Mouse (Mus musculus): Measurements from ENCODE around the gene Ctsa. TPM values are rescaled to one million over a fixed set of nuclear protein-coding genes. Genes with fewer than 3 reads are reported as not detected.
A peak's percentile ranks its signal among the peaks of the same experiment; 100 is the strongest.

Gene Ctsa
- total RNA-seq (2014; rRNA removed) (112 and 135 TPM in 2 replicates), polyA plus RNA-seq (2012; rRNA removed) (164 and 279 TPM in 2 replicates)

DNA sequence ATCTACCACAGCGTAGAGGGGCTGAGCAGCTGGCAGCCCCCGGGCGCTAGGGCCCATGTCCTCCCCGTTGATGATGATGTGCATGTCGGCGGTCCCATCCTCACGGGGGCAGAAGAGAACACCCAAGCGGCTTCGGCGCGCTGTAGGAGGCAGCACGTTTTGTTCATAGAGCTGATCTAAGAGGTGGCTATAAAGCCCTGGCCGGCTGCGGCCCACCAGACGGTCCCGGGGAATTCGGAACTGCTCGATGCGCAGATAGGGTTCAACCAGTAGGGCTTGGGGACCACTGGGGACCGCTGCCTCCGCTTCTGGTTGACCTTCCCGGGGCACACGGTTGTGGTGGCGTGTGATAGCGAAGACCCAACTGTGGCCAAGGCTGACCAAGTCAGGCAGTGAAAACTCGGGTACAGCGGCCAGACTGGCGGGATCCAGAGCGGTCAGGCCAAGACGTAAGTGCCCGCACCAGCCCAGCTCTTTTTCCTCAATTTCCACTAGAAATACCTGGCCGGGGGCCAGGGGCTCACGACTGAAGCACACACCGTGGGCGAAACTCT lies at the start of gene Ctsa:
Gene Ctsa, plus strand, starts transcription at position 126 of the 554 bp plus-strand sequence.
- WGBS = 1% methylated on average over 35 of the region's 35 CpGs
- Histone ChIP-seq H3K27me3 (ENCODE audit: control insufficient read depth, insufficient read depth, low read length) (no peaks in the 10 kb centered on the region), H3K4me1 (ENCODE audit: control insufficient read depth, insufficient read depth, low read length) (peaks cover 7% of the 10 kb centered on the region; the same call in 1 of the 2 replicates), H3K9ac (ENCODE audit: low read depth, low read length) (peak within 1 kb of the TSS; percentile 79), H3K36me3 (ENCODE audit: control insufficient read depth, insufficient read depth, low read length) (no peaks in the 10 kb centered on the region), H3K4me3 (ENCODE audit: insufficient read depth, low read depth, low read length) (peak within 1 kb of the TSS; percentile 62), H3K27ac (replicated peaks; ENCODE audit: insufficient read depth, low read depth, low read length) (peak within 1 kb of the TSS; percentile 83), H3K79me2 (ENCODE audit: control insufficient read depth, insufficient read depth, low read length) (no peaks in the 10 kb centered on the region; the same call in 1 of the 2 replicates)
- peak; percentile 79 for TF ChIP-seq CTCF (IDR thresholded peaks at IDR 0.05; ENCODE audit: low read depth, low read length)
- TF ChIP-seq POLR2A (IDR thresholded peaks at IDR 0.05; ENCODE audit: extremely low read depth, insufficient read depth, low read length) = 0 out of 2 replicates have a peak, but pooled peaks have one; percentile 40
- DNase-seq (ENCODE audit: extremely low read depth, low read depth, low spot score) = peak; percentile 55

- H3K27me3 ChIP-seq (ENCODE audit: control insufficient read depth, insufficient read depth, low read length) = no peaks in the 10 kb centered on the region
- H3K27ac ChIP-seq (replicated peaks; ENCODE audit: insufficient read depth, low read depth, low read length) = no peak overlapping the region
- DNase-seq (ENCODE audit: extremely low read depth, low read depth, low spot score) = peak; percentile 31
- peaks cover 10% of the 10 kb centered on the region for H3K4me1 ChIP-seq (ENCODE audit: control insufficient read depth, insufficient read depth, low read length)
- H3K4me3 ChIP-seq (ENCODE audit: insufficient read depth, low read depth, low read length) = no peak overlapping the region
- no peak overlapping the region for H3K9ac ChIP-seq (ENCODE audit: low read depth, low read length)
- TF ChIP-seq POLR2A (IDR thresholded peaks at IDR 0.05; ENCODE audit: extremely low read depth, insufficient read depth, low read length) (no peak), CTCF (IDR thresholded peaks at IDR 0.05; ENCODE audit: low read depth, low read length) (peak; percentile 23; the same call in 1 of the 2 replicates)
- WGBS = 75% methylated on average over 7 of the region's 7 CpGs
- no peaks in the 10 kb centered on the region for H3K36me3 ChIP-seq (ENCODE audit: control insufficient read depth, insufficient read depth, low read length)
- no peaks in the 10 kb centered on the region for H3K79me2 ChIP-seq (ENCODE audit: control insufficient read depth, insufficient read depth, low read length)
Observed at GRCm38 (mm10) chr2:164783926-164784581, 48.6 kb upstream of the Ctsa start.

GRCm38 (mm10) chr2:164784869-164785420 lies 47.7 kb upstream of the Ctsa start:
- WGBS = 4% methylated on average over 7 of the region's 7 CpGs
- peak overlapping the region; percentile 90 for H3K4me3 ChIP-seq (ENCODE audit: insufficient read depth, low read depth, low read length)
- TF ChIP-seq CTCF (IDR thresholded peaks at IDR 0.05; ENCODE audit: low read depth, low read length) = no peak
- TF ChIP-seq POLR2A (IDR thresholded peaks at IDR 0.05; ENCODE audit: extremely low read depth, insufficient read depth, low read length) = no peak

DNA sequence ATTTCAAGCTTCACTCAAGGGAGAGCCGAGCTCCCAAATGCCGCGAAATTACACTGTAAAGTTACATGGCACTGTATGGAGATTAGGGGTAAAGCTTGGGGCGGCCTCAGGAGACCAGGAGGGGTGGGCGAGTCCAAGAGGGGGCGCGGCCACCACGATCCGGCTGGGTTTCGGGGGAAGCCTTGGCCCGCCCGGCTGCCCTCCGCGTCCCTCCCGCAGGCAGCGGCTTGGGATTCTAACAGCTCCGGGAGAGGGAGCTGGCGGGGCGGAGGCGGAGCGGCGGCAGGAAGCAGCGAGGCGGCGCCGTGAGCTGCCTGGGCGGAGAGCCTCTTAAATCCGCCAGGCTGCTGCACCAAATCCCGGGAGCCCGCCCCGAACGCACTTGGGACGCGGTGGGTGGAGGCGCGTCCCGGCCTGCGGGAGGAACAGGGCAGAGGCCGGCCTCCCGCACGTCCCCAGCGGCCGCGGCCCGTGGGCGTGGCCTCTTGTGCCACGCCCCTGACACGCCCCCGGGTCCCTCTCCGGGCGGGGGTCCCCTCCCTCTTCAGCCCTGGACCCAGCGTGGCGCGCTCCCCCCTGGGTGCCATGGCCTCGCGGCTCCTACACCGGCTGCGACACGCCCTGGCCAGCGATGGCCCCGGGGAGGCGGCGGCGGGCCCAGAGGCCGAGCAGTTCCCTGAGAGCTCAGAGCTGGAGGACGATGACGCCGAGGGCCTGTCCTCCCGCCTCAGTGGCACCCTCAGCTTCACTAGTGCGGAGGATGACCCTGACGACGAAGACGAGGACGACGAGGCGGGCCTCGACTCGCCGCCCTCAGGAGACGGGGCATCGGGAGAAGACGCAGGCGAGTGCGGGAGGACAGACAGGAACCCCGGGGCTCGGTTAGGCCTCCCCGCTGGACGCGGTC lies 46.9 kb upstream of the Ctsa start, which contains the start of gene Snx21:
Gene Snx21, plus strand, starts transcription at position 343 of the 907 bp plus-strand sequence.
- DNase-seq (ENCODE audit: extremely low read depth, low read depth, low spot score) = peak; percentile 87
- under 1% methylated on average over 87 of the region's 89 CpGs for WGBS

More at GRCm38 (mm10) chr2:164784869-164785420, 47.7 kb upstream of the Ctsa start:
- Histone ChIP-seq H3K36me3 (ENCODE audit: control insufficient read depth, insufficient read depth, low read length) (no peaks in the 10 kb centered on the region), H3K9ac (ENCODE audit: low read depth, low read length) (peak overlapping the region; percentile 98), H3K27ac (replicated peaks; ENCODE audit: insufficient read depth, low read depth, low read length) (peak overlapping the region; percentile 88; the same call in 1 of the 2 replicates), H3K27me3 (ENCODE audit: control insufficient read depth, insufficient read depth, low read length) (no peaks in the 10 kb centered on the region), H3K4me1 (ENCODE audit: control insufficient read depth, insufficient read depth, low read length) (peaks cover 10% of the 10 kb centered on the region), H3K79me2 (ENCODE audit: control insufficient read depth, insufficient read depth, low read length) (no peaks in the 10 kb centered on the region)
- DNase-seq (ENCODE audit: extremely low read depth, low read depth, low spot score) = peak; percentile 38

GRCm38 (mm10) chr2:164786388-164786885 lies 46.2 kb upstream of the Ctsa start:
- 15% methylated on average over 15 of the region's 15 CpGs for WGBS
- H3K4me1 ChIP-seq (ENCODE audit: control insufficient read depth, insufficient read depth, low read length) = peaks cover 18% of the 10 kb centered on the region

More for the DNA sequence above, 46.9 kb upstream of the Ctsa start, which contains the start of gene Snx21:
- no peaks in the 10 kb centered on the region for H3K36me3 ChIP-seq (ENCODE audit: control insufficient read depth, insufficient read depth, low read length)
- peak within 1 kb of the TSS; percentile 90 for H3K4me3 ChIP-seq (ENCODE audit: insufficient read depth, low read depth, low read length)
- TF ChIP-seq CTCF (IDR thresholded peaks at IDR 0.05; ENCODE audit: low read depth, low read length) (peak; percentile 49), POLR2A (IDR thresholded peaks at IDR 0.05; ENCODE audit: extremely low read depth, insufficient read depth, low read length) (peak; percentile 93)
- no peaks in the 10 kb centered on the region for H3K79me2 ChIP-seq (ENCODE audit: control insufficient read depth, insufficient read depth, low read length)
- H3K27me3 ChIP-seq (ENCODE audit: control insufficient read depth, insufficient read depth, low read length) = no peaks in the 10 kb centered on the region
- H3K9ac ChIP-seq (ENCODE audit: low read depth, low read length) = peak within 1 kb of the TSS; percentile 98
- H3K27ac ChIP-seq (replicated peaks; ENCODE audit: insufficient read depth, low read depth, low read length) = peak within 1 kb of the TSS; percentile 88
- peaks cover 11% of the 10 kb centered on the region for H3K4me1 ChIP-seq (ENCODE audit: control insufficient read depth, insufficient read depth, low read length)

More at GRCm38 (mm10) chr2:164786388-164786885, 46.2 kb upstream of the Ctsa start:
- peak overlapping the region; percentile 89 for H3K9ac ChIP-seq (ENCODE audit: low read depth, low read length)
- no peaks in the 10 kb centered on the region for H3K79me2 ChIP-seq (ENCODE audit: control insufficient read depth, insufficient read depth, low read length)
- H3K27ac ChIP-seq (replicated peaks; ENCODE audit: insufficient read depth, low read depth, low read length) = peak overlapping the region; percentile 61
- DNase-seq (ENCODE audit: extremely low read depth, low read depth, low spot score) = peak; percentile 36
- no peaks in the 10 kb centered on the region; the same call in 1 of the 2 replicates for H3K36me3 ChIP-seq (ENCODE audit: control insufficient read depth, insufficient read depth, low read length)
- no peaks in the 10 kb centered on the region for H3K27me3 ChIP-seq (ENCODE audit: control insufficient read depth, insufficient read depth, low read length)
- no peak for TF ChIP-seq CTCF (IDR thresholded peaks at IDR 0.05; ENCODE audit: low read depth, low read length)
- TF ChIP-seq POLR2A (IDR thresholded peaks at IDR 0.05; ENCODE audit: extremely low read depth, insufficient read depth, low read length) = no peak
- peak overlapping the region; percentile 90 for H3K4me3 ChIP-seq (ENCODE audit: insufficient read depth, low read depth, low read length)

Data from liver, adult 2 months (tissue).